Mouse (Mus musculus) hindbrain, embryonic 13.5 days (tissue): Measurements from ENCODE around the gene Vezf1. TPM values are rescaled to one million over a fixed set of nuclear protein-coding genes. Genes with fewer than 3 reads are reported as not detected.

ENCODE experiments used
- ATAC-seq: fragments of 200-750 bp; cut with Nextera tagmentation; 2 replicates; pipeline ENCODE4 v1.8.0; 2017; ENCODE audit warnings: moderate TSS enrichment; ENCODE audit not compliant: low FRiP score
- H3K27ac ChIP-seq: fragments of 300-500 bp; sonication (generic); 2 replicates; pipeline ENCODE4 v1.5.1; 2015; ENCODE audit warnings: inconsistent platforms, mild to moderate bottlenecking, moderate library complexity
- H3K27me3 ChIP-seq: fragments of 300-500 bp; sonication (generic); 2 replicates; pipeline ENCODE4 v1.6.1; 2015; ENCODE audit warnings: mild to moderate bottlenecking, inconsistent platforms
- H3K36me3 ChIP-seq: fragments of 300-500 bp; sonication (generic); 2 replicates; pipeline ENCODE4 v1.6.1; 2015; ENCODE audit warnings: mild to moderate bottlenecking, inconsistent platforms
- H3K4me1 ChIP-seq: fragments of 300-500 bp; sonication (generic); replicated peaks from 2 replicates; pipeline ENCODE4 v1.6.1; 2015; ENCODE audit warnings: inconsistent platforms
- H3K4me2 ChIP-seq: fragments of 300-500 bp; sonication (generic); 2 replicates; pipeline ENCODE4 v1.6.1; 2015; ENCODE audit warnings: inconsistent platforms, mild to moderate bottlenecking, moderate library complexity
- H3K4me3 ChIP-seq: fragments of 300-500 bp; sonication (generic); 2 replicates; pipeline ENCODE4 v1.5.1; 2015; ENCODE audit warnings: mild to moderate bottlenecking, inconsistent platforms
- H3K9ac ChIP-seq: fragments of 300-500 bp; sonication (generic); 2 replicates; pipeline ENCODE4 v1.6.1; 2015; ENCODE audit warnings: mild to moderate bottlenecking, inconsistent platforms
- H3K9me3 ChIP-seq: fragments of 300-500 bp; sonication (generic); 2 replicates; pipeline ENCODE4 v1.6.1; 2016; ENCODE audit warnings: inconsistent platforms
- WGBS: fragments of 180-500 bp; shearing (Covaris S2); methylation state at CpG from one replicate; pipeline ENCODE4 v1.1.7; 2015; 5-methylcytosine and 5-hydroxymethylcytosine counted together
- polyA plus RNA-seq: library from polyadenylated mRNA; unstranded; fragments of >200 nt; fragmentation: Nextera tagmentation; extraction: Ambion mirVana; gene quantifications from 2 replicates; pipeline ENCODE4 v1.2.1, GENCODE M21; 2015

The Vezf1 gene
- polyA plus RNA-seq, 1 experiment from 2014 or later = 53.9 TPM

DNA sequence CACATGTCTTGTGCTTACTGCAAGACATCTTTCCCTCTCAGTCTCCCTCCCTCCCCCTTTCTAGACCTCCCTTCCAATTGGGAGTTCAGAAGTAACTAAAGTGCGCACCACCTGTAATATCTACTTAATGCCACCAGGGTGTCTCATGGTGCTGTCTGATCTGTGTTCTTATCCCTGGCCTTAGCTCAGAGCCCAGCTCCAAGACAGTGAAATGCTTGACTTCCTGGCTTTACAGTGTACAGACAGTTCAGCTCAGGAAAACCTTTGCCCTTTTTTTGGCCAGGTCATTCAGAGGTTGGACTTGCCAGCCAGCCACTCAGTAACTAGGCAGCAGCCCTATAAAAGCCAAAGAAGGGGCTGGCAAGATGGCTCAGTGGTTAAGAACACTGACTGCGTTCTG is 8.9 kb upstream of the Vezf1 start:
- peak; percentile 63; the same call in 1 of the 2 replicates for ATAC-seq
- no peaks in the 10 kb centered on the region for H3K27me3 ChIP-seq
- H3K27ac ChIP-seq = no peak overlapping the region
- WGBS = 50% methylated on average over 2 of the region's 2 CpGs
- no peaks in the 10 kb centered on the region for H3K4me1 ChIP-seq
- no peak overlapping the region for H3K4me3 ChIP-seq
- H3K9ac ChIP-seq = no peak overlapping the region
- H3K4me2 ChIP-seq = no peak overlapping the region
- H3K36me3 ChIP-seq = no peaks in the 10 kb centered on the region
- no peaks in the 10 kb centered on the region for H3K9me3 ChIP-seq

GRCm38 (mm10) chr11:88061892-88062625 is 6.0 kb upstream of the Vezf1 start:
- 74% methylated on average over 2 of the region's 2 CpGs for WGBS
- no peak overlapping the region for H3K4me3 ChIP-seq
- no peaks in the 10 kb centered on the region for H3K36me3 ChIP-seq
- no peak for ATAC-seq
- no peaks in the 10 kb centered on the region for H3K27me3 ChIP-seq
- no peak overlapping the region for H3K27ac ChIP-seq
- no peak overlapping the region for H3K4me2 ChIP-seq
- H3K9ac ChIP-seq = no peak overlapping the region
- no peaks in the 10 kb centered on the region for H3K9me3 ChIP-seq
- H3K4me1 ChIP-seq = peaks cover 4% of the 10 kb centered on the region

DNA sequence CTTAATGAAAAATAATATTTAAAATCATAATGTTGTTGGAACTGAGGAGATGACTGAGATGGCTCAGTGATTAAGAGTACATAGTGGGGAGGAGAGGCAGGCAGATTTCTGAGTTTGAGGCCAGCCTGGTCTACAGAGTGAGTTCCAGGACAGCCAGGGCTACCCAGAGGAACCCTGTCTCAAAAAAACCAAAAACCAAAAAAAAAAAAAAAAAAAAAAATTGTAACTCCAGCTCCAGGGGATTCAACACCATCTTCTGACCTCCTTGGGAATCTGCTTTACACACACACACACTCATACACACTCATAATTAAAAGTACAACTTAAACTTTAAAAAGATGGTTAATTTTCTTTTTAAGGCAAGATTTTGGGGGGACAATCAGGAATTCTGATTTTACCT is 2.3 kb upstream of the Vezf1 start:
- Histone ChIP-seq H3K4me2 (no peak overlapping the region), H3K4me1 (peaks cover 22% of the 10 kb centered on the region), H3K36me3 (no peaks in the 10 kb centered on the region), H3K4me3 (no peak overlapping the region), H3K9ac (no peak overlapping the region), H3K27ac (no peak overlapping the region), H3K9me3 (no peaks in the 10 kb centered on the region), H3K27me3 (no peaks in the 10 kb centered on the region)
- ATAC-seq = no peak

DNA sequence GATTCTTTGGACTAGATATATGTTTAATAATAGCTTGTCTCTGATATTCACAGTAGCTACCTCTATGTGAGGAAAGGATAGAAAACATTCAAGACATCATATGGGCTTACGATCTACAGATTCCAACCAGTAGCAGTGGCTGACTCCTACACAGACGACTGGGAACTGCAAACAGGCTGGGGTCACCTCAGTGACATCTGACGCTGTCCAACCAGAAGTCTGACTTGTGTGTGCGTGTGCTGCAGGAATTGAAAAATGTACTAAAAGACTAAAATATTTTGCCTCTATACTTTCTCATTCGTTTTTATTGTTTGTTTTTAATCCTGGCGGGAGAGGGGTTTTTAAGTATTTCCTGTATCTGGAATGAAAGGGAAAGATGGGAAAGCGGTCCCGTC is 891 bp upstream of the Vezf1 start:
- no peaks in the 10 kb centered on the region for H3K36me3 ChIP-seq
- H3K4me2 ChIP-seq = peak overlapping the region; percentile 81
- H3K4me1 ChIP-seq = peaks cover 37% of the 10 kb centered on the region
- 0 out of 2 replicates have a peak, but pooled peaks have one; percentile 49 for ATAC-seq
- WGBS = 2% methylated on average over 8 of the region's 8 CpGs
- peak overlapping the region; percentile 99 for H3K27ac ChIP-seq
- no peaks in the 10 kb centered on the region for H3K9me3 ChIP-seq
- H3K27me3 ChIP-seq = no peaks in the 10 kb centered on the region
- peak overlapping the region; percentile 99 for H3K4me3 ChIP-seq
- peak overlapping the region; percentile 99 for H3K9ac ChIP-seq

GRCm38 (mm10) chr11:88068411-88069245 is 549 bp downstream of the Vezf1 start:
- H3K4me3 ChIP-seq = peak overlapping the region; percentile 99
- H3K9me3 ChIP-seq = no peaks in the 10 kb centered on the region
- peaks cover 51% of the 10 kb centered on the region for H3K4me1 ChIP-seq
- peak overlapping the region; percentile 99 for H3K27ac ChIP-seq
- WGBS = under 1% methylated on average over 68 of the region's 92 CpGs
- ATAC-seq = peak; percentile 83
- H3K4me2 ChIP-seq = peak overlapping the region; percentile 81
- H3K27me3 ChIP-seq = no peaks in the 10 kb centered on the region
- peaks cover 7% of the 10 kb centered on the region for H3K36me3 ChIP-seq
- peak overlapping the region; percentile 99 for H3K9ac ChIP-seq

DNA sequence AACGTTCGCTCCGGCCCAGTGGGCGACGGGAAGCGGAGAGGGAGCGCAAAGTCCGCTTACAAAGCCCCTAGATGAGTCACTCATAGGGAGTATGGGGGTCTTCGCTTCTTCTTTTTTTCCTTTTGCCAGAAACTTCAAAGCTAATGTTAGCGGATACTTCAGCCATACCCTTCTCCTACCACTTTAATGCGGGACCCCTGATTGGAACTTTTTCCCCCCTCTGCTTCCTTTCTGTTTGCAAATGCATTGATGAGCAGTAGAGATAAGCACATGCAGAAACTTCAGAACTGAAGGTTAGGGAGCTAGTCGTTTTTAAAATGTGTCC is 1.1 kb downstream of the Vezf1 start:
- ATAC-seq = no peak
- H3K9me3 ChIP-seq = no peaks in the 10 kb centered on the region
- peaks cover 57% of the 10 kb centered on the region for H3K4me1 ChIP-seq
- H3K4me2 ChIP-seq = peak overlapping the region; percentile 81
- peak overlapping the region; percentile 99 for H3K27ac ChIP-seq
- peak overlapping the region; percentile 99 for H3K9ac ChIP-seq
- no peaks in the 10 kb centered on the region for H3K27me3 ChIP-seq
- H3K36me3 ChIP-seq = peaks cover 10% of the 10 kb centered on the region
- peak overlapping the region; percentile 99 for H3K4me3 ChIP-seq
- under 1% methylated on average over 12 of the region's 12 CpGs for WGBS

GRCm38 (mm10) chr11:88070392-88070791 is 2.3 kb downstream of the Vezf1 start:
- Histone ChIP-seq H3K4me1 (peaks cover 65% of the 10 kb centered on the region), H3K27me3 (no peaks in the 10 kb centered on the region), H3K9ac (peak overlapping the region; percentile 71), H3K4me3 (peak overlapping the region; percentile 99), H3K9me3 (no peaks in the 10 kb centered on the region), H3K36me3 (peaks cover 19% of the 10 kb centered on the region), H3K4me2 (peak overlapping the region; percentile 81), H3K27ac (0 out of 2 replicates have a peak overlapping the region, but pooled peaks have one; percentile 37)
- 23% methylated on average over 4 of the region's 4 CpGs for WGBS
- ATAC-seq = no peak

- peak overlapping the region; percentile 99 for H3K4me3 ChIP-seq
- H3K36me3 ChIP-seq = peaks cover 24% of the 10 kb centered on the region
- H3K9ac ChIP-seq = peak overlapping the region; percentile 71
- ATAC-seq = no peak
- 49% methylated on average over 5 of the region's 5 CpGs for WGBS
- no peaks in the 10 kb centered on the region for H3K27me3 ChIP-seq
- H3K27ac ChIP-seq = no peak overlapping the region
- H3K4me2 ChIP-seq = peak overlapping the region; percentile 81
- peaks cover 69% of the 10 kb centered on the region for H3K4me1 ChIP-seq
- H3K9me3 ChIP-seq = no peaks in the 10 kb centered on the region
These were observed 3.0 kb downstream of the Vezf1 start for GRCm38 (mm10) chr11:88071113-88071512.

DNA sequence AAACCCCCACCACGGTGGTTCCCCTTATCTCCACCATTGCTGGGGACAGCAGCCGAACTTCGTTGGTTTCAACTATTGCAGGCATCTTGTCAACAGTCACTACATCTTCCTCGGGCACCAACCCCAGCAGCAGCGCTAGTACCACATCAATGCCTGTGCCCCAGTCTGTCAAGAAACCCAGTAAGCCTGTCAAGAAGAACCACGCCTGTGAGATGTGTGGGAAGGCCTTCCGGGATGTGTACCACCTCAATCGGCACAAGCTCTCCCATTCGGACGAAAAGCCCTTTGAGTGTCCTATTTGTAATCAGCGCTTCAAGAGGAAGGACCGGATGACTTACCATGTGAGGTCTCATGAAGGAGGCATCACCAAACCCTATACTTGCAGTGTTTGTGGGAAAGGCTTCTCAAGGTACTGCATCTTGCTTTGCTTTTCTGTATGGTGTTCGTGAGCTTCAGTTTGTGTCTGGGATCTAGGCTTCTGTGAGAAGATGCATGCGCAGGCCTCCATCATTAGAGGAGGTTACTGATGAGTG is 5.3 kb downstream of the Vezf1 start:
- Histone ChIP-seq H3K4me3 (no peak overlapping the region), H3K4me2 (peak overlapping the region; percentile 13; the same call in 1 of the 2 replicates), H3K36me3 (peaks cover 45% of the 10 kb centered on the region), H3K27ac (no peak overlapping the region), H3K27me3 (no peaks in the 10 kb centered on the region), H3K4me1 (peaks cover 61% of the 10 kb centered on the region), H3K9ac (peak overlapping the region; percentile 60), H3K9me3 (no peaks in the 10 kb centered on the region)
- WGBS = 85% methylated on average over 14 of the region's 14 CpGs
- ATAC-seq = no peak

- Histone ChIP-seq H3K27ac (no peak overlapping the region), H3K27me3 (no peaks in the 10 kb centered on the region), H3K36me3 (peaks cover 68% of the 10 kb centered on the region), H3K4me3 (no peak overlapping the region), H3K4me2 (no peak overlapping the region), H3K9me3 (no peaks in the 10 kb centered on the region), H3K9ac (no peak overlapping the region), H3K4me1 (peaks cover 47% of the 10 kb centered on the region)
- ATAC-seq = no peak
- 30% methylated on average over 1 of the region's 1 CpGs for WGBS
These were observed 7.6 kb downstream of the Vezf1 start for GRCm38 (mm10) chr11:88075701-88076100.

- Histone ChIP-seq H3K4me2 (no peak overlapping the region), H3K27ac (no peak overlapping the region), H3K9ac (no peak overlapping the region), H3K4me1 (peaks cover 40% of the 10 kb centered on the region), H3K9me3 (no peaks in the 10 kb centered on the region), H3K4me3 (no peak overlapping the region), H3K36me3 (peaks cover 75% of the 10 kb centered on the region), H3K27me3 (no peaks in the 10 kb centered on the region)
- ATAC-seq = no peak
- WGBS = 88% methylated on average over 1 of the region's 1 CpGs
These were observed 8.3 kb downstream of the Vezf1 start for GRCm38 (mm10) chr11:88076394-88076793.

GRCm38 (mm10) chr11:88083699-88084098 is 15.6 kb downstream of the Vezf1 start:
- Histone ChIP-seq H3K36me3 (peaks cover 55% of the 10 kb centered on the region), H3K4me2 (no peak overlapping the region), H3K27ac (no peak overlapping the region), H3K9me3 (no peaks in the 10 kb centered on the region), H3K4me3 (no peak overlapping the region), H3K9ac (no peak overlapping the region), H3K27me3 (no peaks in the 10 kb centered on the region), H3K4me1 (peaks cover 20% of the 10 kb centered on the region)
- WGBS = 75% methylated on average over 6 of the region's 6 CpGs
- ATAC-seq = no peak
